Mouse (Mus musculus): ENCODE measurements around the gene Runx3.

GRCm38 (mm10) chr4:135130156-135130555 lies 9.7 kb downstream of the Runx3 start:
- no peak for TF ChIP-seq POLR2A (IDR thresholded peaks at IDR 0.05; ENCODE audit: insufficient read depth, low read depth, low read length)
- no peak for TF ChIP-seq CTCF (IDR thresholded peaks at IDR 0.05; ENCODE audit: insufficient read depth, low read depth, low read length)

Data from olfactory bulb, adult 2 months (tissue).